Mouse (Mus musculus) embryonic facial prominence, embryonic 13.5 days (tissue): ENCODE measurements around the gene Clec4g. TPM values are rescaled to one million over a fixed set of nuclear protein-coding genes. Genes with fewer than 3 reads are reported as not detected.

ENCODE experiments used
- ATAC-seq: fragments of 200-750 bp; cut with Nextera tagmentation; 2 replicates; pipeline ENCODE4 v1.8.0; 2017; ENCODE audit warnings: low read depth; ENCODE audit not compliant: insufficient number of reproducible peaks, insufficient read depth, low FRiP score, low TSS enrichment
- H3K27ac ChIP-seq: fragments of 300-500 bp; sonication (generic); 2 replicates; pipeline ENCODE4 v1.5.1; 2015; ENCODE audit warnings: moderate library complexity, mild to moderate bottlenecking, inconsistent platforms
- H3K27me3 ChIP-seq: fragments of 300-500 bp; sonication (generic); 2 replicates; pipeline ENCODE4 v1.6.1; 2015; ENCODE audit warnings: mild to moderate bottlenecking, inconsistent platforms
- H3K36me3 ChIP-seq: fragments of 300-500 bp; sonication (generic); 2 replicates; pipeline ENCODE4 v1.6.1; 2015; ENCODE audit warnings: mild to moderate bottlenecking, inconsistent platforms
- H3K4me1 ChIP-seq: fragments of 300-500 bp; sonication (generic); 2 replicates; pipeline ENCODE4 v1.6.1; 2015; ENCODE audit warnings: inconsistent platforms
- H3K4me2 ChIP-seq: fragments of 300-500 bp; sonication (generic); 2 replicates; pipeline ENCODE4 v1.6.1; 2015; ENCODE audit warnings: moderate library complexity, mild to moderate bottlenecking, inconsistent platforms
- H3K4me3 ChIP-seq: fragments of 300-500 bp; sonication (generic); 2 replicates; pipeline ENCODE4 v1.5.1; 2015; ENCODE audit warnings: mild to moderate bottlenecking, inconsistent platforms
- H3K9ac ChIP-seq: fragments of 300-500 bp; sonication (generic); 2 replicates; pipeline ENCODE4 v1.6.1; 2015; ENCODE audit warnings: mild to moderate bottlenecking, inconsistent platforms
- H3K9me3 ChIP-seq: fragments of 300-500 bp; sonication (generic); 2 replicates; pipeline ENCODE4 v1.6.1; 2016; ENCODE audit warnings: inconsistent platforms
- WGBS: fragments of 180-500 bp; shearing (Covaris S2); methylation state at CpG from one replicate; pipeline ENCODE4 v1.1.7; 2015; ENCODE audit warnings: mixed read lengths; 5-methylcytosine and 5-hydroxymethylcytosine counted together
- polyA plus RNA-seq: library from polyadenylated mRNA; unstranded; fragments of >200 nt; fragmentation: Nextera tagmentation; extraction: Ambion mirVana; gene quantifications from 2 replicates; pipeline ENCODE4 v1.2.1, GENCODE M21; 2015

Gene Clec4g
- polyA plus RNA-seq, 1 experiment from 2014 or later: 0.17 TPM

DNA sequence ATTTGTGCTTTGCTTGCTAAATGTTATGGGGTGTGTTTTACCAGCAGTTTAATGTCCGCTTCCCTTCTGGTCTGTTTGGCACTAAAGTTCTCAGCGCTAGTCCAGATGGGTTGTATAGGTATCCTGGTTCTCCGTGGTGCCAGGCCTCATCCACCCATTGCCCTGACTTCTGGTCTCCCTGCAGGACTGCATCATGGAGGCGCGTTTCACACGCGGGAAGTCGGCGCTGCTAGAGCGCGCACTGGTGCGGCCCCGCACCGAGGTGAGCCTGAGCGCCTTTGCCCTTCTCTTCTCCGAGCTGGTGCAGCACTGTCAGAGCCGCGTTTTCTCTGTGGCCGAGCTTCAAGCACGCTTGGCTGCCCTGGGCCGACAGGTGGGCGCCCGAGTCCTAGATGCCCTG, 41.6 kb downstream of the Clec4g start:
- Histone ChIP-seq H3K4me3 (no peak overlapping the region), H3K27ac (no peak overlapping the region), H3K36me3 (peaks cover 45% of the 10 kb centered on the region), H3K4me2 (no peak overlapping the region), H3K9me3 (no peaks in the 10 kb centered on the region; the same call in 1 of the 2 replicates), H3K9ac (no peak overlapping the region), H3K4me1 (peaks cover 12% of the 10 kb centered on the region), H3K27me3 (no peaks in the 10 kb centered on the region)
- WGBS: 95% methylated on average over 23 of the region's 23 CpGs
- no peak for ATAC-seq

DNA sequence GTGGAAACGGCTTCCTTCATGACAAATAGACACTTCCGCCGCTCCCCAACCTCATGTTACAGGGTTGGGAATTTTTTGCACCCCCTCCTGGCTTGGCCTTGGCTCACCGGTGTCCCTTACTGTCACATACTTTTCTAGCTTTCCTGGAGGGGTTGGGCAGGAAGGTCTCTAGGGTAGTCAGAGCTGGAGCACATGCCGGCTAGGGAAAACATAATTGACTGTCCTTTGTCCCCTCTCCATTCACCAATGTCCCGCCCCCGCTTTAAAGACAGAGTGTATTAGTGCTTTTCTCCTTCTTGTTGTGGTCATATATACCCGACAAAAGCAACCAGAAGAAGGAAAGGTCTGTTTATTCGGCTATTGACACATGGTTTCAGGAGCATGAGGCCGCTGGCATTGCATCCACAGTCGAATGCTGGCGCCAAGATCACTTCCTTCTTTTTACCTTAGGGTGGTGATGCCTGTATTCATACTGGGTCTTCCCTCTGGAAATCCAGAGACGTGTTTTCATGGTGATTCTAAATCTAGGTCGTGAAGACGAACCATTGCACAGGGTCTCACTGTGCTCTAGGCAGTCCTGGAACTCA, 43.4 kb downstream of the Clec4g start:
- Histone ChIP-seq H3K27ac (peak overlapping the region; percentile 91), H3K4me2 (peak overlapping the region; percentile 86), H3K9ac (peak overlapping the region; percentile 99), H3K4me1 (peaks cover 12% of the 10 kb centered on the region), H3K4me3 (peak overlapping the region; percentile 77), H3K27me3 (no peaks in the 10 kb centered on the region), H3K36me3 (peaks cover 34% of the 10 kb centered on the region), H3K9me3 (no peaks in the 10 kb centered on the region; the same call in 1 of the 2 replicates)
- ATAC-seq: no peak
- WGBS: 3% methylated on average over 15 of the region's 15 CpGs

- peaks cover 15% of the 10 kb centered on the region for H3K4me1 ChIP-seq
- H3K27me3 ChIP-seq: no peaks in the 10 kb centered on the region
- peaks cover 29% of the 10 kb centered on the region for H3K36me3 ChIP-seq
- H3K9ac ChIP-seq: peak within 1 kb of the TSS; percentile 99
- peak within 1 kb of the TSS; percentile 91 for H3K27ac ChIP-seq
- peak within 1 kb of the TSS; percentile 86 for H3K4me2 ChIP-seq
- WGBS: under 1% methylated on average over 61 of the region's 61 CpGs
- H3K4me3 ChIP-seq: peak within 1 kb of the TSS; percentile 77
- ATAC-seq: peak; percentile 81
- no peaks in the 10 kb centered on the region for H3K9me3 ChIP-seq
Observed at GRCm38 (mm10) chr8:3676131-3676992, 44.1 kb downstream of the Clec4g start, which contains the start of gene Trappc5. Gene Trappc5 (plus strand): TSS chr8:3676299.

GRCm38 (mm10) chr8:3674671-3675070, 45.8 kb downstream of the Clec4g start:
- 40% methylated on average over 3 of the region's 3 CpGs for WGBS

GRCm38 (mm10) chr8:3671980-3672491, 48.4 kb downstream of the Clec4g start, which contains the start of gene Fcor:
Gene Fcor (minus strand): TSS chr8:3672362.
- ATAC-seq: peak; percentile 85
- H3K4me1 ChIP-seq: peaks cover 3% of the 10 kb centered on the region; the same call in 1 of the 2 replicates
- H3K4me3 ChIP-seq: peak within 1 kb of the TSS; percentile 57
- peak within 1 kb of the TSS; percentile 68 for H3K27ac ChIP-seq
- H3K9ac ChIP-seq: peak within 1 kb of the TSS; percentile 72
- no peaks in the 10 kb centered on the region for H3K9me3 ChIP-seq
- peak within 1 kb of the TSS; percentile 63 for H3K4me2 ChIP-seq
- no peaks in the 10 kb centered on the region for H3K36me3 ChIP-seq
- H3K27me3 ChIP-seq: no peaks in the 10 kb centered on the region
- WGBS: 0% methylated on average over 23 of the region's 23 CpGs

More at GRCm38 (mm10) chr8:3674671-3675070, 45.8 kb downstream of the Clec4g start:
- H3K9me3 ChIP-seq: no peaks in the 10 kb centered on the region
- peaks cover 12% of the 10 kb centered on the region for H3K36me3 ChIP-seq
- H3K27ac ChIP-seq: no peak overlapping the region
- H3K27me3 ChIP-seq: no peaks in the 10 kb centered on the region
- no peak overlapping the region for H3K4me3 ChIP-seq
- peaks cover 16% of the 10 kb centered on the region for H3K4me1 ChIP-seq
- H3K9ac ChIP-seq: no peak overlapping the region
- no peak overlapping the region for H3K4me2 ChIP-seq
- no peak for ATAC-seq

DNA sequence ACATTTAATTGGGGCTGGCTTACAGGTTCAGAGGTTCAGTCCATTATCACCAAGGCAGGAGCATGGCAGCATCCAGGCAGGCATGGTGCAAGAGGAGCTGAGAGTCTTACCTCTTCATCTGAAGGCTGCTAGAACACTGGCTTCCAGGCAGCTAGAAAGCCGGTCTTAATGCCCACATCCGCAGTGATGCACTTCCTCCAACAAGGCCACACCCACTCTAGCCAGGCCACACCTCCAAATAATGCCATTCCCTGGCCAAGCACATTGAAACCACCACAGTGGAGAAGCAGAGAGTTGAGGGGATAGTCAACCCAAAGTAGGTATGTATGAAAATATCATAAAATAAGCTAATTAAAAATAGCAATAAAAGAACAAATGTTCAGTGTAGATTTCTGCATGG, 50.1 kb downstream of the Clec4g start:
- Histone ChIP-seq H3K9ac (no peak overlapping the region), H3K4me3 (no peak overlapping the region), H3K36me3 (no peaks in the 10 kb centered on the region), H3K9me3 (no peaks in the 10 kb centered on the region), H3K27ac (no peak overlapping the region), H3K4me1 (peaks cover 3% of the 10 kb centered on the region; the same call in 1 of the 2 replicates), H3K27me3 (no peaks in the 10 kb centered on the region), H3K4me2 (no peak overlapping the region)
- no peak for ATAC-seq
- 80% methylated on average over 2 of the region's 2 CpGs for WGBS

DNA sequence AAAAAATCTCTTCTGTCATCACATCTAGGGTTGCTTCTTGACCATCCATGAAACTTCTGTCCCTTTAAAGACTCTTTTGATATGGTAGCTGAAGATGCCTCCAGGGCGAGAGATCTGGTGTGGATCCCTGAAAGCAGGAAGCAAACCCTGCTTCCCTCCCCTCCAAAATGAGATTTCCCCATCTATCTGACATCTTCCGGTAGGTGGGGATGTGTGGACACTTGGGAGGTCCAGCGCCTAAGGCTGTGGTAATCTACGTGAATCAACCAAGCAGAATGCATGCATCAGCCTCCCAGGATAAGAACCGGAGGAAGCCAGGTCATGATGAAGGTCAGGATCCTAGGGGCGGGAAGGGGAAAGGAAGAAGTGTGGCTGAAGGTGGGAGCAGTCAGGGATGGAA, 54.9 kb downstream of the Clec4g start, which contains the start of gene Mcemp1:
Gene Mcemp1, plus strand, starts transcription at position 248 of the 400 bp plus-strand sequence.
- Histone ChIP-seq H3K9ac (no peak within 1 kb of the TSS), H3K4me1 (no peaks in the 10 kb centered on the region), H3K27me3 (no peaks in the 10 kb centered on the region), H3K9me3 (no peaks in the 10 kb centered on the region), H3K36me3 (no peaks in the 10 kb centered on the region), H3K27ac (no peak within 1 kb of the TSS), H3K4me3 (no peak within 1 kb of the TSS), H3K4me2 (no peak within 1 kb of the TSS)
- no peak for ATAC-seq
- 49% methylated on average over 6 of the region's 6 CpGs for WGBS

- ATAC-seq: no peak
- 64% methylated on average over 5 of the region's 5 CpGs for WGBS
- Histone ChIP-seq H3K9me3 (no peaks in the 10 kb centered on the region), H3K4me3 (no peak overlapping the region), H3K27me3 (no peaks in the 10 kb centered on the region), H3K27ac (no peak overlapping the region), H3K36me3 (no peaks in the 10 kb centered on the region), H3K9ac (no peak overlapping the region), H3K4me2 (no peak overlapping the region), H3K4me1 (no peaks in the 10 kb centered on the region)
Observed at GRCm38 (mm10) chr8:3664405-3664804, 56.0 kb downstream of the Clec4g start.

GRCm38 (mm10) chr8:3660889-3661288, 59.6 kb downstream of the Clec4g start:
- ATAC-seq: no peak
- WGBS: 79% methylated on average over 8 of the region's 8 CpGs
- H3K4me1 ChIP-seq: peaks cover 5% of the 10 kb centered on the region; the same call in 1 of the 2 replicates

More at GRCm38 (mm10) chr8:3660889-3661288, 59.6 kb downstream of the Clec4g start:
- no peaks in the 10 kb centered on the region for H3K9me3 ChIP-seq
- H3K4me3 ChIP-seq: no peak overlapping the region
- H3K9ac ChIP-seq: no peak overlapping the region
- no peak overlapping the region for H3K27ac ChIP-seq
- H3K4me2 ChIP-seq: no peak overlapping the region
- no peaks in the 10 kb centered on the region for H3K36me3 ChIP-seq
- H3K27me3 ChIP-seq: no peaks in the 10 kb centered on the region
